Mouse (Mus musculus) ES-Bruce4 (cell line): Measurements from ENCODE around the gene Mettl27.

Source experiments
- CTCF ChIP-seq: IDR thresholded peaks from one replicate; pipeline ENCODE4 v1.8.1; 2011; ENCODE audit warnings: low read depth, low read length
- POLR2A ChIP-seq: IDR thresholded peaks from one replicate; pipeline ENCODE4 v1.8.1; 2011; ENCODE audit warnings: low read length; ENCODE audit not compliant: insufficient read depth

- TF ChIP-seq CTCF, result no peak
- TF ChIP-seq POLR2A, result no peak
Observed at GRCm38 (mm10) chr5:134970671-134971070, 38.5 kb downstream of the Mettl27 start.
